Mouse (Mus musculus): Measurements from ENCODE around the gene Atr. TPM values are rescaled to one million over a fixed set of nuclear protein-coding genes. Genes with fewer than 3 reads are reported as not detected.

Atr gene
- polyA plus RNA-seq, 1 experiment from 2014 or later = 11.6 TPM

Other genes with a start within 250 kb of the Atr start
- 1.7 and 2.3 TPM in 2 replicates for gene Pcolce2, start 220.0 kb upstream of the Atr start, polyA plus RNA-seq (2015; fragmentation: Nextera tagmentation; extraction: Ambion mirVana)
- gene Trpc1, start 107.2 kb upstream of the Atr start, polyA plus RNA-seq (2015; fragmentation: Nextera tagmentation; extraction: Ambion mirVana) = 8.3 TPM in 2 replicates
- gene Pls1, start 12.3 kb upstream of the Atr start, polyA plus RNA-seq (2015; fragmentation: Nextera tagmentation; extraction: Ambion mirVana) = 2.1 and 2.9 TPM in 2 replicates
- gene Xrn1, start 97.2 kb downstream of the Atr start, polyA plus RNA-seq (2015; fragmentation: Nextera tagmentation; extraction: Ambion mirVana) = 14.4 and 18.4 TPM in 2 replicates